Mouse (Mus musculus) cerebellum, adult 18-20 months (tissue): ENCODE data around the gene Dennd2a.

Experiments used
- DNase-seq, 2 experiments: peaks; one replicate each; pipeline ENCODE4 v3.0.0; 2021

The Dennd2a gene

GRCm38 (mm10) chr6:39555648-39555945 is 2.1 kb downstream of the Dennd2a start:
- no peak for DNase-seq

DNA sequence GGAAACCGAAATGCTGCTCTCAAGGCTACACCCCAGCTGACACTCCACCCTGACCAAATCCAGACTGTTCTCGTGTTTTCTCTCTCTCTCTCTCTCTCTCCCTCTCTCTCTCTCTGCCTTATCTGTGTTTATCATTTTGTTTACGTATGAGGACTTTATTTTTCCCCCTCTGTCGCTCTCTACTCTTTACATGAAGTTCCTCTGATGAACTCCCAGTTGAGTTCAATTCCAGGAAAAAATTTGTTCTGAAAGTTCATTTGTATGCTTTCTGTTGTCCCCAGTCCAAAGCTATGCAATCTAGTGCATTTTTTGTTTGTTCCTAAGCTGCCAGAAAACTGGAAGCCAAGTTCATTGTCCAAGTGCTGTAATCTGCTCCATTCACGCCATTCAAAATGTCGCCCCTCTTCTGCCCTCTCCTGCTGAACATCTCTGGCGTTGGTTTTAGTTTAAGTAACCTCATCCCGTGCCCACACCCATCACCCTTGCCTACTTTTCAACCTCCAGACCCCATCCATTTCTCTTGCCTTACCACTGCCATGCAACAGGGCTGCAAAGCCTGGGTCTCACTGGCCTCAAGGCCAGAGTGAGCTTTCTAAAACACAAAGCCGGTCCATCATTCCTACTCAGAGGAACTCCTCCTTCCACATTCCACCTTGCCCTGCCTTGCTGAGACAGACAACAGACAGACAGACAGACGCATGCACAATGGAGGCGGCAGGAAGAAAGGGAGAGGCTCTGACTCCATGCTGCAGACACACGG is 2.6 kb downstream of the Dennd2a start:
- no peak for DNase-seq

DNA sequence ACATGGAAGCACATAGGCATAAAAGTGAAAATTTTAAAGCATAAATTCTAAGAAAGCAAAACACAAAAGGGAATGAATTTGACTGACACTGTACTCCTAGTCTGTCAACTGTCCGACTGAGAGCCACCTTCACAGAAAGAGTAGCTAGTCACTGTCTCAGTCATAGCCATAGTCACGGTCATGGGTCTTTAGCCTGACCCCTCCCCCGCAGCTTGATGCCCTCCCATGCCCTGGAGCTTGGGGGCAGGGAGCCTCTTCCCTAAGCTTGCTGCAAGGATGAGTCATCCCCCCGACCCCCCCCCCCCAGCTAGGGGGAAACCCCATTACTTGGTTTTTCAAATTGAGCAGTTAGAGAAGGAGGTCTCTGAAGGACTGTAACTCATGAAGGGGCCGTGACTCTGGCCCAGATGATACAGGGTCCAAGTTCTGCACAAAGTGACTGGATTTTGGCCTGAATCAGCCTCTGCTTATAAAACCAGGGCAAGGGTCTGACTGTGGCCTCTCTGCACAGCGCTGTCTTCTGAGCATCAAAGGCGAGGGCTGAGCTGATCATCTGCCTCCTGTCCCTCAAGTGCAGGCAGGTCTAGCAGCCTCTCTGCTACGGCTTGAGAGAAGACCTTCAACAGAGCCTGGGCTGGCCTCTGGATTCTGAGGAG is 5.6 kb downstream of the Dennd2a start:
- no peak for DNase-seq

GRCm38 (mm10) chr6:39548030-39548429 is 9.6 kb downstream of the Dennd2a start:
- no peak for DNase-seq

GRCm38 (mm10) chr6:39545474-39545873 is 12.2 kb downstream of the Dennd2a start:
- DNase-seq: no peak

DNA sequence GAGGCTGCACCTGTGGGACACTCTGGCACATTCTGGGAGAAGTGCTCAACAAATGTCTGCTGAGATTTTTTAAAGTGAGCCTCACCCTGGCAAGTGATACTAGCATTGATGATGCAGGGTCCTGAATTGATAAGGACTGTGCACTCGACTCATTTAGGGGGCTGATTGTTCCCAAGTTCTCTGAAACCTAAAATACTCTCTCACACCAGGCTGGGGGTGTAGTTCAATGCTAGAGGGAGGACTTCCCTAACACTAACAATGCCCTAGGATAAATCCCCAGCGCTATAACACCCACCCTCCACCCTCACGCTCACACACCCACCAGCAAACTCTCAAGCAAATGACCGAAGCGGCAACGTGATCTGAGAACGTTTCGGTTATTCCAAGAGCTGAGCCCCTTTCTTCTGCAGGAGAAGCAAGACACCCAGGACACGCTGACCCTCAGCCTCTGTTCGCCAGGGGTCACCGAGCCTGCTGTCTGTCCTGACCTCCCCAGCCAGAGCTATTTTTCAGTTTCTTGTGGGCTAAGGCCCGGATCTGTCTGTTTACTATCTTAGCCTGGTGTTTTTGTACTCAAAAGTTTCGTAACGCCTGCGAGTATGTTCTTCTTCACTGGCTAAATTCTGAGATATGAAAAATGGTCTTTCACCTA is 13.8 kb downstream of the Dennd2a start:
- no peak for DNase-seq

DNA sequence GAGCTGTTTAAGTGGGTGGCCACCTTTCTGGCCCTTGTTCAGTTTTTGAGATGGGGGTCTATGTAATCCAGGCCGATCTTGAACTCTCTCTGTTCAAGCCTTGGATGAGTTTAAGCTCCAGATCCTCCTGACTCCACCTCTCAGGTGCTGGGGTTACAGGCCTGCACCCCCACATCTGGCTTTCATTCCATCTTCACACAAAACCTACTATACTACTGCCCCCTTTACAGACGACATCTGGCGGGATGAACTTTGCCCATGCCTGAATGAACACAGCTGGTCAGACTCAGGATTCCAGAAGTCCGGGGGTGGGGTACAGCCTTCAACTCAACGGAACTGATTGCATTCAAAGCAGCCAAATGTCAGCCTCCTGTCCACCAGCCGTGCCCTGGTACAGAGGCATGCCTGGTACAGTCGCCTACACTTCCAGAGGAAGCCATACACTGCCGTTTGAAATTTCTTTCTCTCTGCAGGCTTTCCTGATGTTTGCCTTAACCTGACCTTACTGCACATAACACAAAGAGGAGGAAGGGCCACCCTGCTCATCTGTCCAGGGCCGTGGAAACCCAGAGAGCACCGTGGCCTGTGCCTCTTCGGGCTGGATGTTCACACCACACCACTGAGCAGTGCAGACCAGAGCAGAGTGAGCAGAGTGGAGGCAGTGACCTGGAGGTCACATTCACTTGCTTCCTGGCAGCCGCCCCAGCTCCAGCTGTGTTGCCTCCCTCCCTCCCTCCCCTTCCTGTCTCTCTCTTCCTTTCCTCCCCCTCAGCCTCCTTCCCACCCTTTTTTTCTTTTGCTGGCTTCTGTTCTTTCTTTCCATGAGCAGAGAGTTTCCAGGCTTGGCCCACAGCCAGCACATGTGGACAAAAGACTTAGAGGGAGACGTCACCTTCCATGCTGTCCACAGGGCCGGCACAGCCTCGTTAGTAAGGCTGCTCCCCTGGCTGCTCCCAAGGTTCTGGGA is 14.8 kb downstream of the Dennd2a start:
- DNase-seq: no peak

GRCm38 (mm10) chr6:39540563-39540962 is 17.1 kb downstream of the Dennd2a start:
- DNase-seq: no peak

DNA sequence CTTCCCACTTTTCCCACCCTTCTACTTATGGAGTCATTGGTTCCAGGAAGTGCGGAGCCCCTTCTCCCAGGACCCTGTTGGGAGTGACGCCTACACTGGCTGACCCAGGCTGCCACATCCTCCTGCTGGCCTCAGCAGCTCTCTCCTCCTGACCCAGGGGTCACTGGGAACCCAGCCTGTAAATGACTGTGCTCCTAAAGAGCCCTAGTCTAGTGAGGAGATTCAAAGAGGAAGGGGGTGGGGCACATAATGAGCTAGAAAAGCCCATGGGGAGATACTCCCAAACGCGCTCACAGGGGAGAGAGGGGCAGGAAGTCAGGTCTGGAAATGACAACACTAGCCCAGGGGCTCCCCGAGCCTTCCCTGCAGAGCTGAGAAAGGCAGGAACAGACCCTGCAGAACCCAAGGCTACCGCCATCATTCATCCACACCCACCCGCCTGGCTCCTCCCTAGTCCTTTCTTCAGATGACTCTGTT is 17.9 kb downstream of the Dennd2a start:
- DNase-seq: no peak

GRCm38 (mm10) chr6:39538227-39538626 is 19.4 kb downstream of the Dennd2a start:
- no peak for DNase-seq

GRCm38 (mm10) chr6:39537276-39537675 is 20.4 kb downstream of the Dennd2a start:
- DNase-seq: no peak

GRCm38 (mm10) chr6:39536621-39537020 is 21.0 kb downstream of the Dennd2a start:
- DNase-seq: no peak

GRCm38 (mm10) chr6:39534944-39535343 is 22.7 kb downstream of the Dennd2a start:
- no peak for DNase-seq

DNA sequence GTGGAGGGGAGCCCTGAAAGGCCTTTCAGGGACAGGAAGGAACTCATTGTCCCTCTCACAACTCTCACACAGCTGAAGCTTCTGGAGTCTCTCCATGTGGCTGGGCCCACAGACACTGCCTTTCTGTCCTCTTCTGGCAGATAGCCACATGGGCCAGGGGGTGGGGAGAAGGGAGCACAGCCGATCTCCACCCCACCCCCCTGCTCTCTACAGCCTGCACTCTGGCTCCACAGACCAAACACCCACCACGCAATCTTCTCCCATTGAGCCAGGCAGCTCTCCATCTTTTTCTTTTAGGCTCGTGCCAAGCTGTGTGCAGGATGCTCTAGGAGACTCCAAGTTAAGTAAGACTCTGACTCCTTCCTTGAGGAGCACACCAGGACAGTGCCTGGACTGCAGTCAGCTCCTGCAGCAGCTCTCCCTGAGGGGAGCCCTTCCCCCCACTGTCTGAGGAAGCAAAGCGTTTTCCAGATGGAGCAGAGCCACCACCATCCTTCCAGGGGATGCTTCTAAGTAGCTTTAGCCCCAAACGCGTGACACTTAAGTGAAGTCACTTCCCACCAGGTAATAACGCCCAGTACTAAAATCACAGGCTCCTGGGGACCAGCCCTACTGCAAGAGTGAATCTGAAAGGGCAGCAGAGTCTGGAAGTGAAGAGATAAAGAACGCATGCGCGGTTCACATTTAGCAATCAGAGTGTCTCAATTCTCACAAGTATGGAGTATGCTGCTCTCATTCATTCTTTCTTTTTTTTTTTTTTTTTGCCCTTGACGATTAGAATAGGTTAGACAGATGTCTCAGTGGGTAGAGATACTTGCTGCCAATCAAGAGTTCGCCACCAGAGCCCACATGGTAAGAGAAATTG is 28.8 kb downstream of the Dennd2a start:
- DNase-seq: peak; percentile 62 to 69

DNA sequence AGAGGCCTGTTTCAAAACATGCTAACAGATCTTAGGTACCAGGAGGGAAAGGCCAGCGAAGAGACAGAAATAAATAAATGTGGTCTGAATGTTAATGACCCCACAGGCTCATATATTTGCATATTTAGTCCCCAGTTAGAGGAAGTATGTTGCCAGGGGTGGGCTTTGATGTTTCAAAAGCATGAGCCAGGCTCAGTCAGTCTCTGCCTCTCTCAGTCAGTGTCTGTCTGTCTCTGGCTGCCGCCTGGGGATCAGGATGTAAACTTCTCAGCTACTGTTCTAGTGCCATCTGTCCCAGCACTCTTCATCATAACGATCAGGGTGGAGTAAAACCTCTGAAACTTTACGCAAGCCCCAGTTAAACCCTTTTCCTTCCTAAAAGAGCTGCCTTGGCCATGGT is 29.9 kb downstream of the Dennd2a start:
- peak in 1 of 2 experiments; percentile 19 for DNase-seq

- peak in 1 of 2 experiments; percentile 16 for DNase-seq
Observed at GRCm38 (mm10) chr6:39527337-39527784, 30.3 kb downstream of the Dennd2a start.

DNA sequence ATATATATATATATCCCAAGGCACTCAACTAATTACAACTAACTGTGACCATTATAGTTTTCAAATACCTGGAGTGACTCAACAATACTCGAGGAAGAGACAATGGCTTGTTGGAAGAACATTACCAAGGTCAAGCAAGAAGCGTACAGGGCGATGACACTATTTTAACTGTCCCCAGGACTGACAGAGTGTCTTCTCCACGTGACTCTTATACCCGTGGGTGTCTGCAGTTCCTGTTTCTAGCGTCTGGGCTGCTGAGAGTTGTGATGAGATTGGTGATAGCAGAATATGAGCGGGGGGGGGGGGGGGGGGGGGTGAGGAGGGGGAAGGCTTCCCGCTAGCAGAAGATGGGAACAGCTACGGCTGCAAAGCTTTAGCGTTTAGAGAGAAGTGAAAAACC is 30.9 kb downstream of the Dennd2a start:
- DNase-seq: no peak

- DNase-seq: peak; percentile 82 to 86
Observed at GRCm38 (mm10) chr6:39523161-39523560, 34.5 kb downstream of the Dennd2a start.

- peak; percentile 67 to 75 for DNase-seq
Observed at GRCm38 (mm10) chr6:39522425-39522824, 35.2 kb downstream of the Dennd2a start.

GRCm38 (mm10) chr6:39515739-39516131 is 41.9 kb downstream of the Dennd2a start:
- no peak for DNase-seq

DNA sequence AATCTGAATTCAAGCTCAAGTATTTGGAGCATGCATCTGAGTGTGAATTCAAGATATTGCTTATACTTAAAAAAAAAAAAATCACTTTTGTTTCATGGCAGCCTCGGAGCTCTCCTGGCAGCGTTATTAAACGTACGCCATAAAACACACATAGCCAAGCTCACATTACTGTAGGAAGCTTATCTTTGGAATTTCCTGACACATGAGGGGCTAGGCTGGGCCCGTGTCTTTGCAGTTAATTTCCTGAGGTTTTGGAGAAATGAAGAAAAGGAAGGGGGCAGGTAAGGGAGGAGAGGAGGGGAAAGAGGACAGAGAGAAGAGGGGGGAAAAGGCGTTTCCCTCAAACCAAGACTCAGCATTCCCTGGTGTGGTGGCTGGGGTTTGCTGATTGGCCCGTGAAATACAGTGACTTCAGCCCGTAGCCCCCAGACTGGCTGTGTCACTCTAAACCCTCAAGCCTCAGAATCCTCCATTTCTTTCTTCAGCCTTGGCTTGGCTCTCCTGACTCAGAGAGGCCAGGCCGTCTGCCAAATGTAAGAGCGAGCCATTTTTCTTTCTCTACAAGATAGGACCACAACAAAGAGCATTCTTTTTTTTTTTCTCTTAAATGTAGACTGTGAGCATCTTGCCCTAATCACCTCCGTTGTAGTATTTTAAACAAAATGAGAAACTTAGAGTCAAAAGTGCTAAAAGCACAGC is 42.5 kb downstream of the Dennd2a start:
- DNase-seq: peak; percentile 32 to 43
